Mouse (Mus musculus) bone marrow macrophage, adult 2 months (primary cell): Measurements from ENCODE around the gene Cacnb2. TPM values are rescaled to one million over a fixed set of nuclear protein-coding genes. Genes with fewer than 3 reads are reported as not detected.

Experiments
- H3K27ac ChIP-seq: 2 replicates; pipeline ENCODE4 v1.5.1; 2012; ENCODE audit warnings: low read depth, low read length; ENCODE audit not compliant: insufficient read depth
- H3K4me1 ChIP-seq: 2 replicates; pipeline ENCODE4 v1.6.1; 2012; ENCODE audit warnings: low read length; ENCODE audit not compliant: control insufficient read depth, insufficient read depth
- H3K4me3 ChIP-seq: 2 replicates; pipeline ENCODE4 v1.5.1; 2012; ENCODE audit warnings: mild to moderate bottlenecking, low read length, moderate library complexity; ENCODE audit not compliant: insufficient read depth
- CTCF ChIP-seq: IDR thresholded peaks from 2 replicates; pipeline ENCODE4 v1.5.1; 2012; ENCODE audit warnings: low read depth, mild to moderate bottlenecking, low read length, moderate library complexity
- POLR2A ChIP-seq: IDR thresholded peaks from 2 replicates; pipeline ENCODE4 v1.6.1; 2012; ENCODE audit warnings: mild to moderate bottlenecking, low read depth, low read length, borderline replicate concordance
- polyA plus RNA-seq: library from polyadenylated mRNA; stranded (reverse); fragments of >200 nt; gene quantifications from 2 replicates; pipeline ENCODE4 v1.2.4, GENCODE M21; 2012; ENCODE audit not compliant: missing spikeins, insufficient read depth, insufficient read length

The Cacnb2 gene
- polyA plus RNA-seq, 1 experiment: 0.23 TPM

DNA sequence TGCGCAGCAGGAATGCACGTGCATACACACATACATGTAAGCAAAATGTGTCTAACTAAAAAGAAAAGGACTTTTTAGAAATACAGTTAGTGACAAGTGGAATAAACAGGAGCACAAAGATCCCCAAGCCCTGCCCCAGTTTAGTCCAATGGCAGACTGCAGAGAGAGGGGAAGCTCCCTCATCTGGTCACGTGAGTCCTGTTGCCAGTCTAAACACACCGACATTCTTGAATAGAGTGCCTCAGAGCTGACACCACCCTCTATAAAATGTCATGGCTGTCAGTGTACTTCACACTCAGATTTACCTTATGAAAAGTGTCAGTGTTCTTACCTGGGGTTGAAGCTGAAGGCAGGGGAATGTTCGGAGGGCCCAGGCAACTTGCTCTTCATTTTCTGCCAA lies 394.9 kb downstream of the Cacnb2 start:
- no peak overlapping the region for H3K4me3 ChIP-seq
- no peak overlapping the region for H3K27ac ChIP-seq
- TF ChIP-seq CTCF: no peak
- TF ChIP-seq POLR2A: no peak
- H3K4me1 ChIP-seq: no peaks in the 10 kb centered on the region

DNA sequence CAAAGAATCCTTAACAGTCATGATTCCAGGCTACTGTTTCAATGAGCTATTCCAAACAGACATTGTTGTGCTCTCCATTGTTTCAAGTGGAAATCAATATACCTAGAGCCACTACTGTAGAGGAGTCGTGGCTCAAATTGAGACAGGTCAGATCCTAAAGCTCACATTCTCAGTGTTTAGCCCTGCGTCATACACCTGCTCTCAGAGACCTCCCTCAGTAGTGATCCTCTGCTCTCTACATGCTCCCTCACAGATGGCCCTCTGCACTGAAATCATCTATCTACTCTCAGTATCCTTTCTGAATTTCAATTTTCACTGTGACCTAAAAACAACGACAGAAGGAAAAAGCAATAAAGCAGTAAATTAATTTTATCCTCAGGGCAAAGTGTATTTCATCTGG lies 404.6 kb downstream of the Cacnb2 start:
- no peak for TF ChIP-seq CTCF
- TF ChIP-seq POLR2A: no peak
- Histone ChIP-seq H3K4me1 (no peaks in the 10 kb centered on the region), H3K27ac (no peak overlapping the region), H3K4me3 (no peak overlapping the region)

DNA sequence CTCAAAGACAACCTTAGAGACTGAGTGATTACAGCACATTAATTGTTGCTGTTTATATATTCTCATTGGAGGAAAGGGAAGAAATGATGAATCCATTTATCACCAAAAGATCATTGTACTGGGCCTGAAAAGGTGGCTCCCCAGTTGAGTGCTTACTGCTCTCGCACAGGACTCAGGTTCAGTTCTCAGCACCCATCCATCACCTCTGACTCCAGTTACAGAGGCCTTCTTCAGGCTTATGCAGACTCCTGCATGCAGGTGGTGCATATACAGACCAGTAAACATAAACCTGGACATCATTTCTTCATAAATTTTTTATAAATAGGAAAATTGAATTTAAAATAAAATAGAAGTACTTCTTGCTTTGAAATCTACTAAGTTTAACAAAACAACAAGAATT lies 405.2 kb downstream of the Cacnb2 start:
- Histone ChIP-seq H3K27ac (no peak overlapping the region), H3K4me1 (no peaks in the 10 kb centered on the region), H3K4me3 (no peak overlapping the region)
- TF ChIP-seq POLR2A (no peak), CTCF (no peak)

DNA sequence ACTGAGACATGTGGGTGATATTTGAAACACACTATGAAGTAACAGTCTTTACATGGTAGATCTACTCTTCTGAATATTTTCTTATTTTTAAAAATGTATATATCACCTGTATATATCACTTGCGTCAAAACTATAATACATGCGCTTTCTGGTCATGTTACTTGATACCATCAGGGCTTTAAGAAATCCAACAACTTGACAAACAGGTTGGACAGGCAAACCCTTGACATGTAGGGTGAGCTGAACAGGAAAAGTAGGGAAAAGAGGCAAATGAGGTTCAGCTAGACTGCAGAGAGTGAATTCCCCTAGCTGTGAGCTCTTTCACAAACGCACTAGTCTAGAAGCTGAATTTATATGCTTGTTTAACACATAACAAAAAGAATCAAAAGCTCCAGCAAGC lies 423.9 kb downstream of the Cacnb2 start:
- H3K4me3 ChIP-seq: no peak overlapping the region
- no peak for TF ChIP-seq POLR2A
- TF ChIP-seq CTCF: no peak
- no peak overlapping the region for H3K27ac ChIP-seq
- no peaks in the 10 kb centered on the region for H3K4me1 ChIP-seq

DNA sequence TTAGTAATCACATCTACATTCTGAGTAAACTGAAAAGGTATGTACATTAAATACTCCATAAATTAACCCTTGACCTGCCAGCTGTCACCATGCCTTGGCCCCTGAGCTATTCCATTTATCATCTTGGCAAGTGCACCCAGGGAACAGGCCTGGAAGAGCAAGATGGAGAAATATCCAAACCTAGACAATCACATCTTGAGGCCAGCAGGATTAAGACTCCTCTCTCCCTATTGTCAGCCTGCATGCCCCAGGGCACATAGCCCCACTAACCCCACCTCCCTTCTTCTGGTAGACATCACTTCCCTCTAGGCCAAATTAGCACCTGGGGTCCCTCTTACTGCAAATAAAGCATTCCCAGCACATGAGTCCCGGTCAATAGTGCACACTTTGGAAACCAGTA lies 424.9 kb downstream of the Cacnb2 start:
- H3K4me1 ChIP-seq: no peaks in the 10 kb centered on the region
- TF ChIP-seq CTCF (no peak), POLR2A (no peak)
- H3K4me3 ChIP-seq: no peak overlapping the region
- no peak overlapping the region for H3K27ac ChIP-seq

Other genes with a start within 250 kb of the Cacnb2 start
- gene Slc39a12, start 214.8 kb upstream of the Cacnb2 start, polyA plus RNA-seq: 0.48 and 0.63 TPM in 2 replicates